Mouse (Mus musculus): ENCODE measurements around the gene Slf2. TPM values are rescaled to one million over a fixed set of nuclear protein-coding genes. Genes with fewer than 3 reads are reported as not detected.
A peak's percentile ranks its signal among the peaks of the same experiment; 100 is the strongest.

Slf2 gene
- polyA plus RNA-seq, 1 experiment = 57.2 TPM

DNA sequence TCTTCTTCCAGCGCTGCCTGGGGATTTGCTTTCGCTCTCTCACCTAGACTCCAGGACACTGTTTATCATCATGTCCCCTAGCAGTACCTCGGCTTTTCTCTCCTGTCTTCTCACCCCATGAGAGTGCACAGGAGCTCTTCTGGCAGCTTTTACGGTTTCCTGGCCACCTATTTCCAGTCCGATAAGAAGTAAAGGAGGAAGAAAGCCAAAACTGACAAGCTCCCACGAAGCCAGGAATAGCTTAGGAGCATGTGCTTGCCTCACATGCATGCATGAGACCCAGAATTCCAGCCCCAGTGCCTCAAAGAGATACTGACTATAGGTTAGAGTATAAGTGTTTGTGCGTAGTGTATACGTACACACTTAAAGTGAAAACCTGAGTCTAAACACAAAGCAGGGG, 2.8 kb upstream of the Slf2 start:
- Histone ChIP-seq H3K9me3 (replicated peaks; ENCODE audit: control insufficient read depth, insufficient read depth, low read length, poor library complexity, severe bottlenecking) (no peaks in the 10 kb centered on the region), H3K9ac (ENCODE audit: low read depth, poor library complexity, severe bottlenecking) (no peak overlapping the region), H3K27ac (ENCODE audit: insufficient read depth, low read length) (no peak overlapping the region), H3K36me3 (ENCODE audit: control insufficient read depth, insufficient read depth, low read length, poor library complexity, severe bottlenecking) (no peaks in the 10 kb centered on the region), H3K4me1 (ENCODE audit: control insufficient read depth, insufficient read depth, low read length) (peaks cover 1% of the 10 kb centered on the region), H3K4me3 (ENCODE audit: low read depth, low read length) (no peak overlapping the region), H3K27me3 (ENCODE audit: control insufficient read depth, insufficient read depth, low read length, poor library complexity, severe bottlenecking) (no peaks in the 10 kb centered on the region)
- TF ChIP-seq CTCF (IDR thresholded peaks at IDR 0.05; ENCODE audit: low read depth, low read length) (no peak), EP300 (IDR thresholded peaks at IDR 0.05; ENCODE audit: insufficient read depth, low read depth, low read length) (no peak), POLR2A (IDR thresholded peaks at IDR 0.05; ENCODE audit: insufficient read depth, low read length) (no peak)

GRCm38 (mm10) chr19:44929251-44929650, 1.7 kb upstream of the Slf2 start:
- H3K27me3 ChIP-seq (ENCODE audit: control insufficient read depth, insufficient read depth, low read length, poor library complexity, severe bottlenecking) = no peaks in the 10 kb centered on the region
- no peaks in the 10 kb centered on the region for H3K9me3 ChIP-seq (replicated peaks; ENCODE audit: control insufficient read depth, insufficient read depth, low read length, poor library complexity, severe bottlenecking)
- H3K9ac ChIP-seq (ENCODE audit: low read depth, poor library complexity, severe bottlenecking) = no peak overlapping the region
- TF ChIP-seq CTCF (IDR thresholded peaks at IDR 0.05; ENCODE audit: low read depth, low read length) (no peak), EP300 (IDR thresholded peaks at IDR 0.05; ENCODE audit: insufficient read depth, low read depth, low read length) (no peak), POLR2A (IDR thresholded peaks at IDR 0.05; ENCODE audit: insufficient read depth, low read length) (no peak)
- H3K4me3 ChIP-seq (ENCODE audit: low read depth, low read length) = no peak overlapping the region
- H3K4me1 ChIP-seq (ENCODE audit: control insufficient read depth, insufficient read depth, low read length) = peaks cover 1% of the 10 kb centered on the region
- H3K27ac ChIP-seq (ENCODE audit: insufficient read depth, low read length) = no peak overlapping the region
- H3K36me3 ChIP-seq (ENCODE audit: control insufficient read depth, insufficient read depth, low read length, poor library complexity, severe bottlenecking) = peaks cover 3% of the 10 kb centered on the region

DNA sequence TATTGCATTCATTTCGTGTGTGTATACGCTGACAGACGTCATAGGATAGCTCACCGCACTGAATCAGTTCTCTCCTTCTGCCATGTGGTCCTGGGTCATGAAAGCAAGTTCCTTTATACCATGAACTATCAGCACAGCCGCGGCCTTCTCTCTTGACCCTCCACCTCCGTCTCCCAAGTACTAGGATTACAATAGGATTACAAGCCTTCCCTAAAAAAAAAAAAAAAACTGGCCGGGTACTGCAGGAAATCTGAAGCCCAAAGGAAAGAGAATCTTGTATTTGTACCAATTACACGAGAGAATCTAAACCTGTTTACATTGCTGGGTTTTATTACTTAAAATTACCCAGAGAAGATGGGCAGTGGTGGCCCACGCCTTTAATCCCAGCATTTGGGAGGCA, 1.3 kb upstream of the Slf2 start:
- no peak for TF ChIP-seq CTCF (IDR thresholded peaks at IDR 0.05; ENCODE audit: low read depth, low read length)
- no peak for TF ChIP-seq EP300 (IDR thresholded peaks at IDR 0.05; ENCODE audit: insufficient read depth, low read depth, low read length)
- no peak for TF ChIP-seq POLR2A (IDR thresholded peaks at IDR 0.05; ENCODE audit: insufficient read depth, low read length)
- no peak overlapping the region for H3K4me3 ChIP-seq (ENCODE audit: low read depth, low read length)
- peaks cover 1% of the 10 kb centered on the region for H3K4me1 ChIP-seq (ENCODE audit: control insufficient read depth, insufficient read depth, low read length)
- no peaks in the 10 kb centered on the region for H3K9me3 ChIP-seq (replicated peaks; ENCODE audit: control insufficient read depth, insufficient read depth, low read length, poor library complexity, severe bottlenecking)
- H3K36me3 ChIP-seq (ENCODE audit: control insufficient read depth, insufficient read depth, low read length, poor library complexity, severe bottlenecking) = peaks cover 3% of the 10 kb centered on the region
- no peak overlapping the region for H3K27ac ChIP-seq (ENCODE audit: insufficient read depth, low read length)
- H3K9ac ChIP-seq (ENCODE audit: low read depth, poor library complexity, severe bottlenecking) = 0 out of 2 replicates have a peak overlapping the region, but pooled peaks have one; percentile 89
- no peaks in the 10 kb centered on the region for H3K27me3 ChIP-seq (ENCODE audit: control insufficient read depth, insufficient read depth, low read length, poor library complexity, severe bottlenecking)

DNA sequence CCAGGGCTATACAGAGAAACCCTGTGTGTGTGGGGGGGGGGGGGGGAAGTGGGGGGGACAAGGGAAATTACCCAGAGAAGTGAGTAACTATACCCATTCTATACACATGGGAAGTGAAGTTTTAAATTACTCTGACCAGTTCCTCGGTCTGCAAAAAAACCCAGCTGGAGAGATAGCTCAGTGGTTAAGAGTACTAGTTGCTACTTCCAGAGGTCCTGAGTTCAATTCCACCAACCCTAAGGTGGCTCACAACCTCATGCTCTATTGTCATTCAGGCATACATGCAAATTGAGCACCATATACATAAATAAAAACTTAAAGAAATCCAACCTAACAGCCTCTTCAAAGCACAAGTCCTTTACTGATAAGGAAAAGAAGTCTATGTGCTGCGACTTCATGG, 829 bp upstream of the Slf2 start:
- H3K9ac ChIP-seq (ENCODE audit: low read depth, poor library complexity, severe bottlenecking) = peak overlapping the region; percentile 89; the same call in 1 of the 2 replicates
- H3K4me1 ChIP-seq (ENCODE audit: control insufficient read depth, insufficient read depth, low read length) = peaks cover 1% of the 10 kb centered on the region
- H3K27ac ChIP-seq (ENCODE audit: insufficient read depth, low read length) = peak overlapping the region; percentile 26; the same call in 1 of the 2 replicates
- H3K27me3 ChIP-seq (ENCODE audit: control insufficient read depth, insufficient read depth, low read length, poor library complexity, severe bottlenecking) = no peaks in the 10 kb centered on the region
- H3K9me3 ChIP-seq (replicated peaks; ENCODE audit: control insufficient read depth, insufficient read depth, low read length, poor library complexity, severe bottlenecking) = no peaks in the 10 kb centered on the region
- H3K36me3 ChIP-seq (ENCODE audit: control insufficient read depth, insufficient read depth, low read length, poor library complexity, severe bottlenecking) = peaks cover 7% of the 10 kb centered on the region
- TF ChIP-seq CTCF (IDR thresholded peaks at IDR 0.05; ENCODE audit: low read depth, low read length) (no peak), POLR2A (IDR thresholded peaks at IDR 0.05; ENCODE audit: insufficient read depth, low read length) (no peak), EP300 (IDR thresholded peaks at IDR 0.05; ENCODE audit: insufficient read depth, low read depth, low read length) (no peak)
- H3K4me3 ChIP-seq (ENCODE audit: low read depth, low read length) = no peak overlapping the region

DNA sequence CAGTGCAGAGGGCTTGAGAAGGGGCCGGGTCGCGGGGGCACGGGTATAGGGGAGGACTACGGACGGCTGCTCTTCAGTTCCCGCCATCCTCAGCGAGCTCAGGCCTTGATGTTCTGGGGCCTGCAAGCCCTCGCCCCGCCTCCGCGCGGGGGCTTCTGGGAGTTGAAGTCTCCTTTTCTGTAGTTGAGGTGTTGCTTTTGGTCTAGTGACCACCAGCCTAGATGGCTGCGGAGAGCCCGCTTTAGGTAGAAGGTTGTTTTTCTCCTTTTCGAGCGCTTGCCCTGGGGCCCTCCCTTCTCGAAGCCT, 456 bp downstream of the Slf2 start:
- H3K4me1 ChIP-seq (ENCODE audit: control insufficient read depth, insufficient read depth, low read length) = peaks cover 1% of the 10 kb centered on the region
- peak overlapping the region; percentile 89 for H3K9ac ChIP-seq (ENCODE audit: low read depth, poor library complexity, severe bottlenecking)
- TF ChIP-seq POLR2A (IDR thresholded peaks at IDR 0.05; ENCODE audit: insufficient read depth, low read length) = no peak
- no peak for TF ChIP-seq CTCF (IDR thresholded peaks at IDR 0.05; ENCODE audit: low read depth, low read length)
- TF ChIP-seq EP300 (IDR thresholded peaks at IDR 0.05; ENCODE audit: insufficient read depth, low read depth, low read length) = no peak
- H3K36me3 ChIP-seq (ENCODE audit: control insufficient read depth, insufficient read depth, low read length, poor library complexity, severe bottlenecking) = peaks cover 16% of the 10 kb centered on the region
- 0 out of 2 replicates have a peak overlapping the region, but pooled peaks have one; percentile 27 for H3K27ac ChIP-seq (ENCODE audit: insufficient read depth, low read length)
- peak overlapping the region; percentile 91 for H3K4me3 ChIP-seq (ENCODE audit: low read depth, low read length)
- no peaks in the 10 kb centered on the region for H3K27me3 ChIP-seq (ENCODE audit: control insufficient read depth, insufficient read depth, low read length, poor library complexity, severe bottlenecking)
- H3K9me3 ChIP-seq (replicated peaks; ENCODE audit: control insufficient read depth, insufficient read depth, low read length, poor library complexity, severe bottlenecking) = no peaks in the 10 kb centered on the region

DNA sequence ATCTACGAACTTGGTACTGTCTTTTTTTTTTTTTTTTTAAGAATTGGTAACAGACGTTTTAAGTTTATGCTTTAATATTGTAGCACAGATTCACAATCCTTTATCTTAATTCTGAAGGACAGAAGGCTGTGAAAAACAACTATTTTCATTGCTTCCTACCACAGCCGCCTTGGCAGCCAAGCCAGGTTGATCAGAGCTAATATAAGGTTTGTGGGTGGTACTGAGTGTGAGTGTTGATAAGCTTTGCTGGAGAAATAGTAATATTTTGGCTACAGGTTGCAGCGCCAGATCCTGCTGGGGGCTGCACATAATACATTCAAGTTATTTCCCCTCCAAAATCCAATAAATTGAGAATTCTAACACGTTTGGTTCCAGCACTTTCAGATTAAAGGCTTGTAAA, 1.1 kb downstream of the Slf2 start:
- no peak overlapping the region for H3K27ac ChIP-seq (ENCODE audit: insufficient read depth, low read length)
- H3K9me3 ChIP-seq (replicated peaks; ENCODE audit: control insufficient read depth, insufficient read depth, low read length, poor library complexity, severe bottlenecking) = no peaks in the 10 kb centered on the region
- TF ChIP-seq EP300 (IDR thresholded peaks at IDR 0.05; ENCODE audit: insufficient read depth, low read depth, low read length) (no peak), CTCF (IDR thresholded peaks at IDR 0.05; ENCODE audit: low read depth, low read length) (no peak), POLR2A (IDR thresholded peaks at IDR 0.05; ENCODE audit: insufficient read depth, low read length) (no peak)
- H3K9ac ChIP-seq (ENCODE audit: low read depth, poor library complexity, severe bottlenecking) = peak overlapping the region; percentile 89; the same call in 1 of the 2 replicates
- H3K36me3 ChIP-seq (ENCODE audit: control insufficient read depth, insufficient read depth, low read length, poor library complexity, severe bottlenecking) = peaks cover 22% of the 10 kb centered on the region
- H3K4me1 ChIP-seq (ENCODE audit: control insufficient read depth, insufficient read depth, low read length) = peaks cover 1% of the 10 kb centered on the region
- H3K27me3 ChIP-seq (ENCODE audit: control insufficient read depth, insufficient read depth, low read length, poor library complexity, severe bottlenecking) = no peaks in the 10 kb centered on the region
- peak overlapping the region; percentile 44 for H3K4me3 ChIP-seq (ENCODE audit: low read depth, low read length)
